Comparison of ENCODE assay signal across 17 mouse cellular contexts in genomic region chr4:31462456-31462855, GRCm38 (mm10).
"Had no signal": no experiment of that assay in that cellular context is flagged by ENCODE, and none has a peak within 500 bp of the region (broad histone marks: within the 10 kb centered on the region; RNA-seq: fewer than 3 reads in every experiment).

No protein-coding gene starts in this region.

- H3K4me2 ChIP-seq: limb, embryonic 15.5 days; liver, embryonic 12.5 days; lung, embryonic 14.5 days; neural tube, embryonic 13.5 days had no signal

- H3K4me3 ChIP-seq: layer of hippocampus, adult 2 months; limb, embryonic 15.5 days; liver, embryonic 12.5 days; midbrain, embryonic 10.5 days; neural tube, embryonic 13.5 days had no signal

- ATAC-seq: liver, embryonic 12.5 days had no signal

- H3K27ac ChIP-seq: kidney, postnatal 0 days; layer of hippocampus, adult 2 months; limb, embryonic 15.5 days; liver, embryonic 12.5 days; midbrain, embryonic 10.5 days; neural tube, embryonic 13.5 days had no signal

- H3K9me3 ChIP-seq: limb, embryonic 15.5 days; liver, embryonic 12.5 days; midbrain, embryonic 10.5 days; neural tube, embryonic 13.5 days had no signal

- H3K4me1 ChIP-seq: limb, embryonic 15.5 days; liver, embryonic 12.5 days; midbrain, embryonic 10.5 days had no signal

- H3K27me3 ChIP-seq: limb, embryonic 15.5 days; liver, embryonic 12.5 days; neural tube, embryonic 13.5 days had no signal

- DNase-seq: kidney, adult 9 months; kidney, postnatal 36 days; lung, embryonic 14.5 days; lung, postnatal 10 days; lung, postnatal 4 days; midbrain, embryonic 14.5 days; retina, postnatal 1 day; right cerebral cortex, postnatal 25 days; spleen, adult 18-20 months; thymus, adult 18-20 months; thymus, postnatal 14 days had no signal

- H3K36me3 ChIP-seq: limb, embryonic 15.5 days; liver, embryonic 12.5 days; midbrain, embryonic 10.5 days; neural tube, embryonic 13.5 days had no signal

- H3K9ac ChIP-seq: limb, embryonic 15.5 days; liver, embryonic 12.5 days; lung, embryonic 14.5 days; neural tube, embryonic 13.5 days had no signal
